Comparison of ENCODE assay signal across 16 mouse cellular contexts in the genomic region with DNA sequence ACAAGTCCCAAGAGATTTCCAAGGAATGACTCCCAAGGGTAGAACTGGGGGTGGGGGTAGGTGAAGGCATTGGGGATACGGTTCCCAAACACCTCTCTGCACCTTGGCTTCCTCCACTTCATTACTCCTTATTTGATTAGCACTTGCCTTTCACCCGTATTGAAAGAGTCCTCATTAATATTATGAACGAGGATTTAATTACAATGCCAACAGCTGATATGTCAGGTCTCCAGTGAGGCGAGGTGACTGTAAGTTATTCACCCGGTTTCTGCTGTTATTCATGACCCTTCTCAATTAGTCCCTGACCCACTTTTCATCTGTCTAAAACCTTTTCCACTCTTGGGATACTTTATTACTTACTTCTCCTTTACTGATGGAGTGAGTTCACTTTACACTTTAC.
"Had no signal": no experiment of that assay in that cellular context is flagged by ENCODE, and none has a peak within 500 bp of the region (broad histone marks: within the 10 kb centered on the region; RNA-seq: fewer than 3 reads in every experiment).

No protein-coding gene starts in this region.

- H3K4me3 ChIP-seq: left cerebral cortex, adult 2 months; liver, embryonic 13.5 days; midbrain, embryonic 13.5 days; stomach, embryonic 15.5 days had no signal

- DNase-seq: kidney, adult 8-10 months; kidney, postnatal 14 days; kidney, postnatal 4 days; layer of hippocampus, adult 9-11 months; layer of hippocampus, postnatal 36 days; liver, embryonic 13.5 days; lung, adult 2 months; lung, postnatal 14 days; lung, postnatal 4 days; right cerebral cortex, postnatal 25 days; spleen, adult 18-20 months; thymus, adult 18-20 months; thymus, postnatal 36 days had no signal

- H3K9ac ChIP-seq: liver, embryonic 13.5 days; midbrain, embryonic 13.5 days; stomach, embryonic 15.5 days had no signal

- H3K4me1 ChIP-seq: liver, embryonic 13.5 days; stomach, embryonic 15.5 days had no signal

- H3K27me3 ChIP-seq: liver, embryonic 13.5 days; midbrain, embryonic 13.5 days; stomach, embryonic 15.5 days had no signal

- ATAC-seq: midbrain, embryonic 13.5 days had no signal

- H3K27ac ChIP-seq: left cerebral cortex, adult 2 months; liver, embryonic 13.5 days; midbrain, embryonic 13.5 days; stomach, embryonic 15.5 days had no signal

- H3K36me3 ChIP-seq: liver, embryonic 13.5 days; midbrain, embryonic 13.5 days; stomach, embryonic 15.5 days had no signal

- H3K9me3 ChIP-seq: liver, embryonic 13.5 days; midbrain, embryonic 13.5 days; stomach, embryonic 15.5 days had no signal

- H3K4me2 ChIP-seq: liver, embryonic 13.5 days; midbrain, embryonic 13.5 days; stomach, embryonic 15.5 days had no signal
